Mouse (Mus musculus): Measurements from ENCODE around the gene Bbs9.

The Bbs9 gene

DNA sequence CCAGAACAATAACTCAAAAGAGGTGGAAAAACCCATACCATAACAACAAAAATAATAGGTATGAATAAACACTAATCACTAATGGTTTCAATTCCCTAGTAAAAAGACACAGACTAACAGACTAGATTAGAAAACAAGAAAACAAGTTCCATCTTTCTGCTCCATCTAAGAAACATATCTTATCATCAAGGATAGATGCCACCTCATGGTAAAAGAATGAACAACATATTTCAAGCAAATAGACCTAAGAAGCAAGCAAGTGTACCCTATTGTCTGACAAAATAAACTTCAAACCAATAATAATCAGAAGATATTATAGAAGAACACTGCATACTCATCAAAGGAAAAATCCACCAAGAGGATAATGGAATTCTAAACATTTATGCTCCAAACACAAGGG, 441.3 kb downstream of the Bbs9 start:
- DNase-seq = no peak

DNA sequence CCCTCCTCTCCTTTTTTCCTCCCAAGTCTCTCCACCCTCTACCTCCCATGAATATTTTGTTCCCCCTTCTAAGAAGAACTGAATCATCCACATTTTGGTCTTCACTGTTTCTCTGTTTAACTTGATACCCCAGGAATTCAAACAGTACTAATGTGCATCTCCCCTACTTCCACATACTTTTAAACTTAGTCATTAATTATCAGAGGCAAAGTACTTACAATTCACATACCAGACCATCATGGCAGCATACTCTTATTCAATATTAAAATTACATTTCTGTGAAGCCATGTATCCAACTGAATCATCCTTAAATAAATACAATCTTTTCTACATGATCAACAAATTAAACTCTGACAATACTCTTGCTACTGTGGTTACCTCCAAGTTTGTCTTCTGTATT, 460.1 kb downstream of the Bbs9 start:
- DNase-seq = no peak
